Mouse (Mus musculus): ENCODE data around the gene Vipr1. TPM values are rescaled to one million over a fixed set of nuclear protein-coding genes. Genes with fewer than 3 reads are reported as not detected.

Vipr1 gene
- total and polyA plus RNA-seq, 2 experiments from 2014 or later: 0.51 to 1.3 TPM

- H3K9ac ChIP-seq (replicated peaks; ENCODE audit: low read length): no peak overlapping the region
- H3K27ac ChIP-seq: no peak overlapping the region
- H3K4me3 ChIP-seq (ENCODE audit: low read length): no peak overlapping the region
- H3K4me1 ChIP-seq (ENCODE audit: insufficient read depth, low read length): peaks cover 18% of the 10 kb centered on the region
- H3K9me3 ChIP-seq (ENCODE audit: low read length): no peaks in the 10 kb centered on the region
- no peaks in the 10 kb centered on the region for H3K27me3 ChIP-seq (ENCODE audit: insufficient read depth, low read length)
- no peak for ATAC-seq
- DNase-seq (ENCODE audit: low spot score): no peak
- H3K36me3 ChIP-seq (ENCODE audit: insufficient read depth, low read length): peaks cover 11% of the 10 kb centered on the region
- 68% methylated on average over 7 of the region's 7 CpGs for WGBS
- no peak overlapping the region for H3K4me2 ChIP-seq (ENCODE audit: low read depth, low read length)
- TF ChIP-seq CTCF (IDR thresholded peaks at IDR 0.05; ENCODE audit: low read depth): no peak
Observed at GRCm38 (mm10) chr9:121708506-121709486, 66.3 kb downstream of the Vipr1 start.

- Histone ChIP-seq H3K9ac (replicated peaks; ENCODE audit: low read length) (peak within 1 kb of the TSS; percentile 96), H3K4me3 (ENCODE audit: low read length) (peak within 1 kb of the TSS; percentile 96), H3K27ac (peak within 1 kb of the TSS; percentile 96), H3K4me1 (ENCODE audit: insufficient read depth, low read length) (peaks cover 12% of the 10 kb centered on the region), H3K4me2 (ENCODE audit: low read depth, low read length) (peak within 1 kb of the TSS; percentile 85), H3K9me3 (ENCODE audit: low read length) (no peaks in the 10 kb centered on the region), H3K36me3 (ENCODE audit: insufficient read depth, low read length) (peaks cover 11% of the 10 kb centered on the region), H3K27me3 (ENCODE audit: insufficient read depth, low read length) (no peaks in the 10 kb centered on the region)
- 5% methylated on average over 37 of the region's 37 CpGs for WGBS
- peak; percentile 99 for ATAC-seq
- no peak for TF ChIP-seq CTCF (IDR thresholded peaks at IDR 0.05; ENCODE audit: low read depth)
- DNase-seq (ENCODE audit: low spot score): peak; percentile 100
Observed at GRCm38 (mm10) chr9:121709898-121710583, 67.5 kb downstream of the Vipr1 start, which contains the start of gene Ss18l2. Gene Ss18l2 (plus strand): TSS chr9:121710329.

- peak overlapping the region; percentile 85 for H3K4me2 ChIP-seq (ENCODE audit: low read depth, low read length)
- H3K4me3 ChIP-seq (ENCODE audit: low read length): peak overlapping the region; percentile 96
- H3K4me1 ChIP-seq (ENCODE audit: insufficient read depth, low read length): peaks cover 8% of the 10 kb centered on the region
- TF ChIP-seq CTCF (IDR thresholded peaks at IDR 0.05; ENCODE audit: low read depth): peak; percentile 21; the same call in 1 of the 2 replicates
- peak overlapping the region; percentile 96 for H3K9ac ChIP-seq (replicated peaks; ENCODE audit: low read length)
- ATAC-seq: peak; percentile 20; the same call in 1 of the 2 replicates
- no peak for DNase-seq (ENCODE audit: low spot score)
- WGBS: under 1% methylated on average over 18 of the region's 18 CpGs
- peak overlapping the region; percentile 96 for H3K27ac ChIP-seq
- H3K9me3 ChIP-seq (ENCODE audit: low read length): no peaks in the 10 kb centered on the region
- no peaks in the 10 kb centered on the region for H3K27me3 ChIP-seq (ENCODE audit: insufficient read depth, low read length)
- peaks cover 11% of the 10 kb centered on the region for H3K36me3 ChIP-seq (ENCODE audit: insufficient read depth, low read length)
Observed at GRCm38 (mm10) chr9:121710584-121710975, 68.1 kb downstream of the Vipr1 start.

- 82% methylated on average over 2 of the region's 2 CpGs for WGBS
- no peak overlapping the region for H3K4me2 ChIP-seq (ENCODE audit: low read depth, low read length)
- TF ChIP-seq CTCF (IDR thresholded peaks at IDR 0.05; ENCODE audit: low read depth): no peak
Observed at GRCm38 (mm10) chr9:121717048-121717447, 74.5 kb downstream of the Vipr1 start.

GRCm38 (mm10) chr9:121718070-121718705 is 75.7 kb downstream of the Vipr1 start:
- no peak for ATAC-seq
- peak overlapping the region; percentile 80 for H3K4me3 ChIP-seq (ENCODE audit: low read length)
- peaks cover 5% of the 10 kb centered on the region for H3K36me3 ChIP-seq (ENCODE audit: insufficient read depth, low read length)
- H3K9me3 ChIP-seq (ENCODE audit: low read length): no peaks in the 10 kb centered on the region
- DNase-seq (ENCODE audit: low spot score): no peak
- 65% methylated on average over 15 of the region's 15 CpGs for WGBS
- H3K9ac ChIP-seq (replicated peaks; ENCODE audit: low read length): peak overlapping the region; percentile 95
- H3K4me1 ChIP-seq (ENCODE audit: insufficient read depth, low read length): peaks cover 5% of the 10 kb centered on the region
- no peaks in the 10 kb centered on the region for H3K27me3 ChIP-seq (ENCODE audit: insufficient read depth, low read length)
- H3K4me2 ChIP-seq (ENCODE audit: low read depth, low read length): peak overlapping the region; percentile 85
- TF ChIP-seq CTCF (IDR thresholded peaks at IDR 0.05; ENCODE audit: low read depth): no peak
- peak overlapping the region; percentile 97 for H3K27ac ChIP-seq

More at GRCm38 (mm10) chr9:121717048-121717447, 74.5 kb downstream of the Vipr1 start:
- Histone ChIP-seq H3K4me3 (ENCODE audit: low read length) (no peak overlapping the region), H3K9ac (replicated peaks; ENCODE audit: low read length) (no peak overlapping the region), H3K4me1 (ENCODE audit: insufficient read depth, low read length) (peaks cover 5% of the 10 kb centered on the region), H3K9me3 (ENCODE audit: low read length) (no peaks in the 10 kb centered on the region), H3K36me3 (ENCODE audit: insufficient read depth, low read length) (peaks cover 11% of the 10 kb centered on the region), H3K27ac (no peak overlapping the region), H3K27me3 (ENCODE audit: insufficient read depth, low read length) (no peaks in the 10 kb centered on the region)
- ATAC-seq (no peak), DNase-seq (ENCODE audit: low spot score) (no peak)

GRCm38 (mm10) chr9:121718792-121719318 is 76.3 kb downstream of the Vipr1 start, which contains the start of gene Nktr:
Gene Nktr (plus strand): TSS chr9:121719169.
- Histone ChIP-seq H3K27me3 (ENCODE audit: insufficient read depth, low read length) (no peaks in the 10 kb centered on the region), H3K4me1 (ENCODE audit: insufficient read depth, low read length) (peaks cover 5% of the 10 kb centered on the region), H3K9me3 (ENCODE audit: low read length) (no peaks in the 10 kb centered on the region), H3K4me3 (ENCODE audit: low read length) (peak within 1 kb of the TSS; percentile 80), H3K27ac (peak within 1 kb of the TSS; percentile 97), H3K36me3 (ENCODE audit: insufficient read depth, low read length) (no peaks in the 10 kb centered on the region), H3K9ac (replicated peaks; ENCODE audit: low read length) (peak within 1 kb of the TSS; percentile 95), H3K4me2 (ENCODE audit: low read depth, low read length) (peak within 1 kb of the TSS; percentile 85)
- peak; percentile 99 for ATAC-seq
- peak; percentile 100 for DNase-seq (ENCODE audit: low spot score)
- WGBS: under 1% methylated on average over 59 of the region's 61 CpGs
- TF ChIP-seq CTCF (IDR thresholded peaks at IDR 0.05; ENCODE audit: low read depth): peak; percentile 58
